Mouse (Mus musculus) lung, postnatal 10 days (tissue): ENCODE results near the gene Prss47.

ENCODE experiments used
- DNase-seq: peaks from one replicate; pipeline ENCODE4 v3.0.0; 2021

Prss47 gene

GRCm38 (mm10) chr13:65052660-65053059, at the start of gene Prss47:
Prss47 (minus strand) TSS chr13:65052760.
- no peak for DNase-seq

- no peak for DNase-seq
These were observed 48.7 kb upstream of the Prss47 start for GRCm38 (mm10) chr13:65101232-65101631.

GRCm38 (mm10) chr13:65100678-65101077, 48.1 kb upstream of the Prss47 start:
- DNase-seq, result no peak

DNA sequence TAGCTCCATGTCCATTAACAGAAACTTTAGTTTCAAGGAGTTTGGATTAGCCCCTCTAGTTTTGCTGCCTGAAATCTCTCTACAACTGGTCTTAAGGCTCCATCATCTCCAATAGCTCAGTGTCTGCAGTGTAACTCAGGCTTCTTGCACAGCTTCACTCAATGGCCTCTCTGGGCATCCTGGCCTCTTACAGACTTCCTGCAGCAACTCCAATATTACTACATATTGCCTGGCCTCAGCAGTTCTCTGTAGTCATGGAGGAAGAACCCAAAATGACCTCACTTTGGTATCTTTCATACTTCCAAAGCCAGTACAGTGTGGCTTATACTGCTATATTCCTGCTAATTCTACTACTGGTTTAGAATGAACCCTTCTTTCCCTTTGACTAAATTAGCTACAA, 44.5 kb upstream of the Prss47 start:
- DNase-seq, result no peak

DNA sequence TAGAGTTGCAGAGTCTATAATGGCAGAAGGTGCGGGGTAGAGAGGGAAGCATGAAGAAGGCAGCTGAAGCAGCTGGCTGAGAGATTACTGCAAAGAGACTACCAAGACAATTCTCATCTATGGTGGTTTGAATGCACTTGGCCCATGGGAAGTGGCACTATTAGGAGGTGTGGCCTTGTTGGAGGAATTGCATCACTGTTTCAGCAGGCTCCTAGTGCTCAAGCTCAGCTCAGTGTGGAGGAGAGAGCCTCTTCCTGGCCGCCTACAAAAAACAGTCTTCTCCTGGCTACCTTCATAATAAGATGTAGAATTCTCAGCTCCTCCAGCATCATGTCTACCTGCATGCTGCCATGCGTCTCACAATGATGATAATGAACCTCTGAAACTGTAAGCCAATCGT, 43.4 kb upstream of the Prss47 start:
- no peak for DNase-seq

DNA sequence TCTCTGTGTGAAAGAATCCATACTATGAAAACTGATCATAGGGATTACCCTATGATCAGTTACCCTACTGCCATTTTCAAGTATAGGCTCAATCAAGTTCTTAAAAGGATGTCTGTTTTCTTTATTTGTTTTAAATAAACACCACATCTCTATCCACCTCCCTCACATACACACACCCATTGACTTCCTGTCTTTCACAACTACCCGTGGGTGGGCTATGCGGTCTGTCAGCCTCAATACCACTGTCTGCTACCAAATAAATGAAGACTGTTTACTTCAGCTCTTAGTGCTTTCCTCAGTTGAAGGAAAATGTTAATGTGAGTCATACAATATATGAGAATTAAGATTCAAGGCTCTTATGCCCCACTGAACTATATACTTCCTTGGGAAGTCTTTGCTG, 17.4 kb upstream of the Prss47 start:
- no peak for DNase-seq

DNA sequence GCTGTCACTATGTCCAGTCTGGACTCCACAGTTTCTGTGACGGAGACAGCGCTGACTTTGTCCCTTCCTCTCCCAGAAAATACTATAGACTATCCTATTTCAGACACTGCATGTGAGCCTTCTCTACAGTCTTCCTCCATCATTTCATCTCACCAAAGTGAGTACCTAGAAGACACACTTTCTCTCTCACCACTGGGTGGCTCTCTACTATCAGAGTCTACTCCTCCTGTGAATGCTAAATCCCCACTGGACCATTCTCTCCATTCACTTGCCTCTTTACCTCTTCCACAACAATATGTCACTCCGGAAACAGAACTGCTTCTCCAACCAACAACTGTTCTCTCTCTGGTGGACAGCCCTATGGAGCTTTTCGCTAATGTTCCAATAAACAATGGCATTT, 17.5 kb downstream of the Prss47 start:
- DNase-seq, result no peak

DNA sequence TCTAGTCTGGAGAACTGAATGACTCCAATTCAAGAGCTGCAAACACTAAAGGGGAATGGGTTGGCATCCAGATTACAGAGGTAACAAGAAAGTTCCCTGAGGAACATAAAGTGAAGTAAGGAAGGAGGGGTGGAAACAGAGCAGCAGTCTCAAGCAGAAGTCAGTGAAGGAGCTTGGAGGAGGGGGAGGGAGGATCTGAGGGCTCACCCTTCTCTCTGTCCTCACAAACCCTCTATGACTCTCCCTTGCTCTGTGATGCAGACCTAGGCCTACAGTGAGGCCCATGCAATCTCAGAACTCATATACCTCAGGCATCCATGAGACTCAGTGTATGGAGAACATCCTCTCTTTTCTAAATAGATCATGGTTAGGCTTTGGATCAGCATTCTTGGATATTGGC, 19.8 kb downstream of the Prss47 start, which contains the start of gene Spata31d1c:
Gene Spata31d1c, plus strand, starts transcription at position 301 of the 400 bp plus-strand sequence.
- DNase-seq, result no peak

GRCm38 (mm10) chr13:65011052-65011738, 41.4 kb downstream of the Prss47 start:
- DNase-seq, result no peak

- DNase-seq, result no peak
These were observed 44.6 kb downstream of the Prss47 start for GRCm38 (mm10) chr13:65007971-65008370.

DNA sequence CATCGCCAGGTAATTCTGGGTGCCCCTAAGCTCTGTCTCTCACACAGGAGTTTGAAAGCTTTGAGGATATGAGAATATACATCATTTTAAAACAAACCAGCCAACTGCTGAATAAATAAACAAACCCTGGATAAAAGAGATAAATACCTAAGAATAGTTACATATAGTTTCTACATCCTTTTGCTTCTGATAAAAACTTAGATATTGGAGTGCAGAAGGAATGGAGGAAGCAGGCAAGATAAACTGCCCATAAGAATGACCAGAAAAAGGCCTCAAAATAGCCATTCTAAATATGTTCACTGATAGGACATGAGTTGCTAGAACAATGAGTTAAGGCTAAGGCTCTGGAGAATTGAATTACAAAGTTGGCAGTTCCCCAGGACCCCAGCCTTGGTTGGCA, 45.8 kb downstream of the Prss47 start:
- no peak for DNase-seq

DNA sequence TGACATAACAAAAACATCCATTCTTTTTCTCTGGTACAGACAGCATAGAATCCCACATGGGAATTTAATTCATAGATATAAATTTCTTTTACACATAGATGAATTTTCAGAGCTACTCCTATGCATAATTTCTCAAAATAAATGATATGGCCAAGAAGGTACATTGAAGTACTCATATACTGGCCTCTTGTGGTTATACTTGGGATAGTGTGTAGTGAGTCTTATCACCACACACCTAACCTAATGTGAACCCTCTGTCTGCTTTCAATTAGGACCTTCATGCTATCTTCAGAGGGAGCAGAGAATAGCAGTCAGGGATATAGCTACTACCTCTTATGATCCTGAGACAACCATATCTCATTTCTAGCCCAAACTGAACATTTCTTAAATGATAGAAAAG, 47.1 kb downstream of the Prss47 start:
- DNase-seq, result no peak
